Mouse (Mus musculus): Measurements from ENCODE around the gene Dnajc11. TPM values are rescaled to one million over a fixed set of nuclear protein-coding genes. Genes with fewer than 3 reads are reported as not detected.

Dnajc11 gene
- polyA plus RNA-seq, 1 experiment = 22.6 TPM

GRCm38 (mm10) chr4:152029087-152029486 lies 95.6 kb downstream of the Dnajc11 start:
- Histone ChIP-seq H3K27me3 (replicated peaks) (peaks cover 7% of the 10 kb centered on the region), H3K9me3 (no peaks in the 10 kb centered on the region), H3K4me3 (replicated peaks) (no peak overlapping the region), H3K4me1 (peaks cover 57% of the 10 kb centered on the region), H3K36me3 (replicated peaks; ENCODE audit: low read length) (peaks cover 49% of the 10 kb centered on the region)
- TF ChIP-seq GATA1 (IDR thresholded peaks at IDR 0.05; ENCODE audit: borderline replicate concordance, low read length) = no peak
- no peak for TF ChIP-seq FLI1 (IDR thresholded peaks at IDR 0.05; ENCODE audit: low read length)

DNA sequence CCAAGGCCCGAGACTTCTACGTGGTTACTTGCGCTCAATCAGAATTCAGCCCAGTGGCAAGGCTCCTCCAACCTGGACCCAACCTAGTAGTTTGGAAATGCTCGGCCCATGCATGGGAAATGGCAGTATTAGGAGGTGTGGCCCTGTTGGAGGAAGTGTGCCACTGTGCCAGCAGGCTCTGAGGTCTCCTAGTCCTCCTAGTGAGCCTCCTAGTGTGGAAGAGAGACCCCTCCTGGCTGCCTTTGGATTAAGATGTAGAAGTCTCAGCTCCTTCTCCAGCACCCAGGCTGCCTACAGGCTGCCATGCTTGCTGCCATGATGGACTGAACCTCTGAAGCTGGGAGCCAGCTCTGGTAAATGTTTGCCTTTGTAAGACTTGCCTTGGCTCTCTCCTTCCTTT lies 96.5 kb downstream of the Dnajc11 start:
- Histone ChIP-seq H3K4me1 (peaks cover 57% of the 10 kb centered on the region), H3K4me3 (replicated peaks) (no peak overlapping the region), H3K9me3 (no peaks in the 10 kb centered on the region), H3K27me3 (replicated peaks) (peaks cover 7% of the 10 kb centered on the region), H3K36me3 (replicated peaks; ENCODE audit: low read length) (peaks cover 40% of the 10 kb centered on the region)
- TF ChIP-seq FLI1 (IDR thresholded peaks at IDR 0.05; ENCODE audit: low read length) (no peak), GATA1 (IDR thresholded peaks at IDR 0.05; ENCODE audit: borderline replicate concordance, low read length) (no peak)

Other genes starting within 250 kb of the Dnajc11 start
- 3.2 and 13.4 TPM in 2 replicates for gene Camta1, start 71.8 kb upstream of the Dnajc11 start, polyA plus RNA-seq (2012; ENCODE audit: insufficient read depth, low replicate concordance)
- gene Thap3, start 55.3 kb downstream of the Dnajc11 start, polyA plus RNA-seq (2012; ENCODE audit: insufficient read depth, low replicate concordance) = 27.3 and 48.0 TPM in 2 replicates
- 3.9 and 7.9 TPM in 2 replicates for gene Phf13, start 62.6 kb downstream of the Dnajc11 start, polyA plus RNA-seq (2012; ENCODE audit: insufficient read depth, low replicate concordance)
- gene Klhl21, start 75.1 kb downstream of the Dnajc11 start, polyA plus RNA-seq (2012; ENCODE audit: insufficient read depth, low replicate concordance) = 4.4 and 7.1 TPM in 2 replicates
- gene Zbtb48, start 94.0 kb downstream of the Dnajc11 start, polyA plus RNA-seq (2012; ENCODE audit: insufficient read depth, low replicate concordance) = 3.8 and 4.3 TPM in 2 replicates
- 0.34 TPM in 1 of 2 replicates, not detected in the other for gene Tas1r1, start 104.9 kb downstream of the Dnajc11 start, polyA plus RNA-seq (2012; ENCODE audit: insufficient read depth, low replicate concordance)
- 7.7 and 25.0 TPM in 2 replicates for gene Nol9, start 105.6 kb downstream of the Dnajc11 start, polyA plus RNA-seq (2012; ENCODE audit: insufficient read depth, low replicate concordance)
- 3.6 and 5.5 TPM in 2 replicates for gene Plekhg5, start 138.8 kb downstream of the Dnajc11 start, polyA plus RNA-seq (2012; ENCODE audit: insufficient read depth, low replicate concordance)
- gene Tnfrsf25, start 182.2 kb downstream of the Dnajc11 start, polyA plus RNA-seq (2012; ENCODE audit: insufficient read depth, low replicate concordance) = 0.56 TPM in 1 of 2 replicates, not detected in the other
- 9.3 and 14.4 TPM in 2 replicates for gene Espn, start 218.7 kb downstream of the Dnajc11 start, polyA plus RNA-seq (2012; ENCODE audit: insufficient read depth, low replicate concordance)
- gene Hes2, start 225.2 kb downstream of the Dnajc11 start, polyA plus RNA-seq (2012; ENCODE audit: insufficient read depth, low replicate concordance) = not detected in 2 replicates
- gene Acot7, start 244.4 kb downstream of the Dnajc11 start, polyA plus RNA-seq (2012; ENCODE audit: insufficient read depth, low replicate concordance) = 103 and 107 TPM in 2 replicates

Measured in megakaryocyte, embryonic 14.5 days (primary cell).